Mouse (Mus musculus): ENCODE measurements around the gene Btbd11. TPM values are rescaled to one million over a fixed set of nuclear protein-coding genes. Genes with fewer than 3 reads are reported as not detected.
"Not testable (repeated sequence)": the region's sequence is repeated elsewhere in the genome, so short reads cannot be mapped to it uniquely, and the experiment has no call there.

Btbd11 gene
- polyA plus RNA-seq, 1 experiment from 2014 or later = 23.6 TPM

GRCm38 (mm10) chr10:85645346-85645745, 258.7 kb downstream of the Btbd11 start:
- Histone ChIP-seq H3K27ac (ENCODE audit: low read depth, low read length) (no peak overlapping the region), H3K4me2 (replicated peaks; ENCODE audit: low read depth, low read length) (no peak overlapping the region), H3K9ac (ENCODE audit: low read depth, low read length) (no peak overlapping the region), H3K4me1 (ENCODE audit: control insufficient read depth, insufficient read depth, low read length) (no peaks in the 10 kb centered on the region), H3K27me3 (ENCODE audit: control insufficient read depth, insufficient read depth, low read length) (no peaks in the 10 kb centered on the region), H3K36me3 (ENCODE audit: control insufficient read depth, insufficient read depth, low read length) (no peaks in the 10 kb centered on the region), H3K4me3 (ENCODE audit: low read length) (no peak overlapping the region), H3K9me3 (ENCODE audit: control insufficient read depth, low read length) (no peaks in the 10 kb centered on the region)
- ATAC-seq (ENCODE audit: low FRiP score, low TSS enrichment) = no peak
- 85% methylated on average over 6 of the region's 6 CpGs for WGBS

- Histone ChIP-seq H3K27ac (ENCODE audit: low read depth, low read length) (no peak overlapping the region), H3K9me3 (ENCODE audit: control insufficient read depth, low read length) (no peaks in the 10 kb centered on the region)
- 27% methylated on average over 7 of the region's 7 CpGs for WGBS
Observed at GRCm38 (mm10) chr10:85651706-85652105, 265.1 kb downstream of the Btbd11 start.

GRCm38 (mm10) chr10:85655881-85656280, 269.3 kb downstream of the Btbd11 start:
- H3K36me3 ChIP-seq (ENCODE audit: control insufficient read depth, insufficient read depth, low read length) = no peaks in the 10 kb centered on the region
- H3K27me3 ChIP-seq (ENCODE audit: control insufficient read depth, insufficient read depth, low read length) = no peaks in the 10 kb centered on the region
- H3K4me1 ChIP-seq (ENCODE audit: control insufficient read depth, insufficient read depth, low read length) = no peaks in the 10 kb centered on the region
- H3K9me3 ChIP-seq (ENCODE audit: control insufficient read depth, low read length) = no peaks in the 10 kb centered on the region
- H3K4me3 ChIP-seq (ENCODE audit: low read length) = no peak overlapping the region
- 37% methylated on average over 4 of the region's 4 CpGs for WGBS
- ATAC-seq (ENCODE audit: low FRiP score, low TSS enrichment) = no peak
- no peak overlapping the region for H3K27ac ChIP-seq (ENCODE audit: low read depth, low read length)
- H3K9ac ChIP-seq (ENCODE audit: low read depth, low read length) = no peak overlapping the region
- no peak overlapping the region for H3K4me2 ChIP-seq (replicated peaks; ENCODE audit: low read depth, low read length)

More at GRCm38 (mm10) chr10:85651706-85652105, 265.1 kb downstream of the Btbd11 start:
- no peaks in the 10 kb centered on the region for H3K4me1 ChIP-seq (ENCODE audit: control insufficient read depth, insufficient read depth, low read length)
- peak; percentile 75 for ATAC-seq (ENCODE audit: low FRiP score, low TSS enrichment)
- H3K27me3 ChIP-seq (ENCODE audit: control insufficient read depth, insufficient read depth, low read length) = no peaks in the 10 kb centered on the region
- H3K9ac ChIP-seq (ENCODE audit: low read depth, low read length) = no peak overlapping the region
- H3K4me2 ChIP-seq (replicated peaks; ENCODE audit: low read depth, low read length) = no peak overlapping the region
- no peaks in the 10 kb centered on the region for H3K36me3 ChIP-seq (ENCODE audit: control insufficient read depth, insufficient read depth, low read length)
- H3K4me3 ChIP-seq (ENCODE audit: low read length) = no peak overlapping the region

- H3K36me3 ChIP-seq (ENCODE audit: control insufficient read depth, insufficient read depth, low read length) = no peaks in the 10 kb centered on the region
- H3K4me1 ChIP-seq (ENCODE audit: control insufficient read depth, insufficient read depth, low read length) = no peaks in the 10 kb centered on the region
- ATAC-seq (ENCODE audit: low FRiP score, low TSS enrichment) = no peak
- H3K4me2 ChIP-seq (replicated peaks; ENCODE audit: low read depth, low read length) = no peak overlapping the region
- no peak overlapping the region for H3K27ac ChIP-seq (ENCODE audit: low read depth, low read length)
- H3K4me3 ChIP-seq (ENCODE audit: low read length) = no peak overlapping the region
- WGBS = 95% methylated on average over 10 of the region's 10 CpGs
- H3K9me3 ChIP-seq (ENCODE audit: control insufficient read depth, low read length) = no peaks in the 10 kb centered on the region
- H3K27me3 ChIP-seq (ENCODE audit: control insufficient read depth, insufficient read depth, low read length) = no peaks in the 10 kb centered on the region
- H3K9ac ChIP-seq (ENCODE audit: low read depth, low read length) = no peak overlapping the region
Observed at GRCm38 (mm10) chr10:85657886-85658285, 271.3 kb downstream of the Btbd11 start.

GRCm38 (mm10) chr10:85673512-85673921, 286.9 kb downstream of the Btbd11 start:
- H3K27ac ChIP-seq (ENCODE audit: low read depth, low read length) = no peak overlapping the region
- H3K36me3 ChIP-seq (ENCODE audit: control insufficient read depth, insufficient read depth, low read length) = no peaks in the 10 kb centered on the region
- no peak overlapping the region for H3K4me2 ChIP-seq (replicated peaks; ENCODE audit: low read depth, low read length)
- no peak overlapping the region for H3K4me3 ChIP-seq (ENCODE audit: low read length)
- no peaks in the 10 kb centered on the region for H3K4me1 ChIP-seq (ENCODE audit: control insufficient read depth, insufficient read depth, low read length)
- no peaks in the 10 kb centered on the region for H3K9me3 ChIP-seq (ENCODE audit: control insufficient read depth, low read length)
- WGBS = 91% methylated on average over 8 of the region's 8 CpGs
- no peak for ATAC-seq (ENCODE audit: low FRiP score, low TSS enrichment)
- H3K27me3 ChIP-seq (ENCODE audit: control insufficient read depth, insufficient read depth, low read length) = no peaks in the 10 kb centered on the region
- no peak overlapping the region for H3K9ac ChIP-seq (ENCODE audit: low read depth, low read length)

GRCm38 (mm10) chr10:85678635-85679034, 292.0 kb downstream of the Btbd11 start:
- Histone ChIP-seq H3K4me2 (replicated peaks; ENCODE audit: low read depth, low read length) (no peak overlapping the region), H3K4me3 (ENCODE audit: low read length) (no peak overlapping the region), H3K9ac (ENCODE audit: low read depth, low read length) (no peak overlapping the region), H3K27me3 (ENCODE audit: control insufficient read depth, insufficient read depth, low read length) (no peaks in the 10 kb centered on the region), H3K9me3 (ENCODE audit: control insufficient read depth, low read length) (no peaks in the 10 kb centered on the region), H3K4me1 (ENCODE audit: control insufficient read depth, insufficient read depth, low read length) (no peaks in the 10 kb centered on the region), H3K36me3 (ENCODE audit: control insufficient read depth, insufficient read depth, low read length) (no peaks in the 10 kb centered on the region), H3K27ac (ENCODE audit: low read depth, low read length) (no peak overlapping the region)
- ATAC-seq (ENCODE audit: low FRiP score, low TSS enrichment) = no peak
- 31% methylated on average over 4 of the region's 4 CpGs for WGBS

GRCm38 (mm10) chr10:85682446-85682845, 295.8 kb downstream of the Btbd11 start:
- no peak overlapping the region for H3K4me2 ChIP-seq (replicated peaks; ENCODE audit: low read depth, low read length)
- H3K4me3 ChIP-seq (ENCODE audit: low read length) = no peak overlapping the region
- no peaks in the 10 kb centered on the region for H3K36me3 ChIP-seq (ENCODE audit: control insufficient read depth, insufficient read depth, low read length)
- no peak for ATAC-seq (ENCODE audit: low FRiP score, low TSS enrichment)
- no peak overlapping the region for H3K27ac ChIP-seq (ENCODE audit: low read depth, low read length)
- no peaks in the 10 kb centered on the region for H3K27me3 ChIP-seq (ENCODE audit: control insufficient read depth, insufficient read depth, low read length)
- WGBS = 89% methylated on average over 9 of the region's 9 CpGs
- no peaks in the 10 kb centered on the region for H3K4me1 ChIP-seq (ENCODE audit: control insufficient read depth, insufficient read depth, low read length)
- no peak overlapping the region for H3K9ac ChIP-seq (ENCODE audit: low read depth, low read length)
- H3K9me3 ChIP-seq (ENCODE audit: control insufficient read depth, low read length) = no peaks in the 10 kb centered on the region

GRCm38 (mm10) chr10:85694429-85694828, 307.8 kb downstream of the Btbd11 start:
- WGBS = 76% methylated on average over 2 of the region's 2 CpGs
- not testable (repeated sequence) for H3K4me3 ChIP-seq (ENCODE audit: low read length); ATAC-seq (ENCODE audit: low FRiP score, low TSS enrichment); H3K4me2 ChIP-seq (replicated peaks; ENCODE audit: low read depth, low read length); H3K9ac ChIP-seq (ENCODE audit: low read depth, low read length); H3K36me3 ChIP-seq (ENCODE audit: control insufficient read depth, insufficient read depth, low read length); H3K27me3 ChIP-seq (ENCODE audit: control insufficient read depth, insufficient read depth, low read length); H3K9me3 ChIP-seq (ENCODE audit: control insufficient read depth, low read length); H3K27ac ChIP-seq (ENCODE audit: low read depth, low read length); H3K4me1 ChIP-seq (ENCODE audit: control insufficient read depth, insufficient read depth, low read length)

- Histone ChIP-seq H3K4me3 (ENCODE audit: low read length) (no peak overlapping the region), H3K4me2 (replicated peaks; ENCODE audit: low read depth, low read length) (no peak overlapping the region), H3K36me3 (ENCODE audit: control insufficient read depth, insufficient read depth, low read length) (no peaks in the 10 kb centered on the region), H3K9me3 (ENCODE audit: control insufficient read depth, low read length) (no peaks in the 10 kb centered on the region), H3K27ac (ENCODE audit: low read depth, low read length) (no peak overlapping the region), H3K9ac (ENCODE audit: low read depth, low read length) (no peak overlapping the region), H3K27me3 (ENCODE audit: control insufficient read depth, insufficient read depth, low read length) (no peaks in the 10 kb centered on the region), H3K4me1 (ENCODE audit: control insufficient read depth, insufficient read depth, low read length) (no peaks in the 10 kb centered on the region)
- ATAC-seq (ENCODE audit: low FRiP score, low TSS enrichment) = no peak
Observed at GRCm38 (mm10) chr10:85699721-85700120, 313.1 kb downstream of the Btbd11 start.

GRCm38 (mm10) chr10:85709790-85710189, 323.2 kb downstream of the Btbd11 start:
- not testable (repeated sequence) for H3K4me1 ChIP-seq (ENCODE audit: control insufficient read depth, insufficient read depth, low read length); H3K4me2 ChIP-seq (replicated peaks; ENCODE audit: low read depth, low read length); H3K9ac ChIP-seq (ENCODE audit: low read depth, low read length); ATAC-seq (ENCODE audit: low FRiP score, low TSS enrichment); H3K36me3 ChIP-seq (ENCODE audit: control insufficient read depth, insufficient read depth, low read length); H3K4me3 ChIP-seq (ENCODE audit: low read length); H3K27ac ChIP-seq (ENCODE audit: low read depth, low read length); H3K27me3 ChIP-seq (ENCODE audit: control insufficient read depth, insufficient read depth, low read length); H3K9me3 ChIP-seq (ENCODE audit: control insufficient read depth, low read length)
- 91% methylated on average over 4 of the region's 4 CpGs for WGBS

All from kidney, embryonic 14.5 days (tissue).